Mouse (Mus musculus) natural killer cell, adult 2 months (primary cell): ENCODE data around the gene Antxr2.

Source experiments
- DNase-seq, 2 experiments: peaks; one replicate each; pipeline ENCODE4 v3.0.0; 2022; ENCODE audit warnings: low spot score in 2 of 2

The Antxr2 gene

DNA sequence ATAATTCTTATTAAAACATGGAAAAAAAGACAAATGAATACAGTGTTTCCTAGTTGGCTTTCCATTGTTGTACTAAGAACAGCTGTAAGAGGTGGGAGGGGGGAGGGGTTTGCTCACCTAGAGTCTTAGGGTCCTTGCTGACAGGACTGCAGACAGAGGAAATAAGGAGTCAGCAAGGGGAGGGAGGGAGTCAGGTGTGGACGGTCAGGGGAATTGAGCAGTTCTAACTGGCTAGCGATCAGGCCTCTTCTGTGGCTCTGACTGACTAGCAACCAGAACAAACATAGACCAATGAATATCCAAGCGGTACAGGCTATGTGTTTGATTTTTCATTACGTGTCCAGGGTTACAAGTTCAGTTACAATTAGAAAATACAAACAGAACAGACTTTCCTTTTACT is 35.0 kb downstream of the Antxr2 start:
- no peak for DNase-seq

DNA sequence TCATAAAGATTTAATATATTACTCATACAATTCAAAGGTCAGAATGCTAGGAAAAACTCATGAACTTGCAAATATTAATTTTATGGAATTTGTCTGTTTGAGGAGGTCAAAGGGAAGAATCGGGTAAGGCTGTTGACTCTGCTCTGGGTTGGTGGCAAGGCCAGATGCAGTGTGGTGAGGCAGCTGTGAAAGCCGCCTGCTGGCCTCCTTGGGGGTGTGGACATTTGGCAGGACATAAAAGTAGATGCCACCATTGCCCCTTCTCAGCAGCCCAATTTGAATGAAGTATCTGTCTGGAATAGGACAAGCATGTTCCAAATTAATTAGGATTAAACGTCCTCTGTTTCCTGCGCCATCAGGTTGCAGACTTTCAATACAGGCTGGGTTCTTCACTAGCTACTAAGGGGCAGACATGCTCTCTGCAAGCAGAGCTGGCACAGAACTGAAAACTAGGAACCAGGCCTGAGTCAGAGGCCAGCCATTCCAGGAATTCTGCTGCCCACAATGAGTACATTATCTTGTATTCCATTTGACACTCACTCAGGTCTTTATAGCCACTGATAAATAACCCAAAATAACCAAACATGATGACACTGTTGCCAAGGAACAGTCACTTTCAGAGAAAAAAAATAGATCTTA is 44.1 kb downstream of the Antxr2 start:
- no peak for DNase-seq

DNA sequence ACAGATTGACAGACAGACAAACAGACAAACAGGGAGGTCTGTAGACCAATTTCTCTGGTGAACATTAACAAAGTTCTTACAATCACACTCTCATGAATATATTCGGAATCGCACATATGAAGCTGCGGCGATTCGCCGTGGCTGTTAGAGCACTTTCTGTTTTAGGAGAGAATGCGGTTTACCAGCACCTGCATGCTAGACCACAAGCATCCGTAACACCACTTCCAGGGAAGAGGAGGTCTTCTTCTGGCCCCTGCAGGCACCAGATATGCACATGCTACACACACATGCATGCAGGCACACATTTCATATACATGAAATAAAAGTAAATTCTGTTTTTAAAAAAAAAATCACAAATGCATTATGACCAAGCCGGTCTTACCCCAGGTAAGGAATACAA is 47.5 kb downstream of the Antxr2 start:
- DNase-seq = peak in 1 of 2 experiments; percentile 8

DNA sequence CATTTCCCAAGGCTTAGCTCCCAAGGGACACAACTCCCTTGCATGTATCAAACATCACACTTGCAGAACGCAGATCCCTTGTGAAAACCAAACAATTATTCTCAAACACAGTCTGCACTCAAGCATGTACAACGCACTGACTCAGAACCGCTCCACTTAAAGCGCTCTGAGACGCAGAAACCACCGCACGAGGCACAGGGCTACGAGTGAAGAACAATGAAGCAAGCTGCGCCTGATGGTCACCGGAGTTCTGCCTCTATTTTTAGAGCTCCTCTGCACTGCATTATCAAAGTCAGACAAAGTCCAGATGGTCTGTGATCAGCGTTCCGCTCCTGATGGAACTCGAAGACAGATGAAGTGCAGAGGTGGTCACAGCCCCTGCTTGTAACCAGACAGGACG is 50.4 kb downstream of the Antxr2 start:
- no peak for DNase-seq

DNA sequence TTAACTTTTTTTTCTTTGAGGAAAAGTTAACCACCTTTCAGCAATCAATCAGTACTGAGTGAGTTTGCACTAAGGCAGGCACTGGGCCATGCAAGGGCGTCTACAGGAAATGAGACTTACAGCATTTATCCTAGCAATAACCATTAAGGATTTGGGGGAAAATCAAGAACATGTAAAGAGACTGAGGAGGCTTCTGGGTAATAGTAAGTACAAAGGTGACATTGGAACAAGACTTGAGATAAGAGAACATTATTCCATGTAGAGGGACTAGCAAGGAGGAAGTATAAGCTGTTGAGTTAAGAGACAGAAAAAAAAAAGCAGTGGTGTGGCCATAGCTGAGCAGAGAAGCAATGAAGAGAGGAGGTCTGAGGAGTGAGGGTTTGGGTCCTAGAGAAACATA is 57.5 kb downstream of the Antxr2 start:
- no peak for DNase-seq

DNA sequence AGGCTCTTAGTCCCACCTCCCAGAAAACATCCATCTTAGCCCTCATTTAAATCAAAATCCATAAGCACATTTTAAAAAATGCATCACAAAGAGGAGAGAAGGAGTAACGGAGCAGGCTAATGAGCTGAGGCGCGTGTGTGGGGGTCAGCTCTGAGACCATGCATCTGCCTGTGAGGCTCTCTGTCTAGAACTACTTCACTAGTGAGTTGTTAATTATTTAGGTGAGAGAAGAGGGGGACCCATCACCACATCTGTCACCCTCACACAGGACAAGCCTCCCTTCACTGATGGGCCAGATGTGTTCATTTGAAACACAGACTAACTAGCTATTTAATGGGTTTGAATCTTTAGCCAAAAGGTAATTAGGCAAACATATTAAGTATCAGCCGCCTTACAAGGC is 58.8 kb downstream of the Antxr2 start:
- DNase-seq = no peak

DNA sequence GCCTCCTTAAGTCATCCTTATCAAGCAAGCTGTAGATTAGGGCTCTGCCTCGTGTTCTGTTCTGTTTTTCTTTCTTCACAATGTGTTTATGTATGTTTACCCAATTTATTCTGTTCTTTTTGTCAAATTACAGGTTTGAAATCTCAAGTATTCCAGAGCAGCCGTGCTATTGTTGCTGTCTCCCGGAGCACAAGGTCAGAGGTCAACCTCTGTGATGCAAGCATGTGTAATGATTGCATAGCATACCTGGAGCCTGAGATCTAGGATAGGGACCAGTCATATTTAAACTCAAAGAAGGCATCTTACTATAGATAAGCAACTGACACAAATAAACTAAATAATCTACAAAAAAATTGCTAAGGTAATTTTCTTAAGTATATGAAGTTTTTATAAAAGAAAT is 59.6 kb downstream of the Antxr2 start:
- DNase-seq = no peak

DNA sequence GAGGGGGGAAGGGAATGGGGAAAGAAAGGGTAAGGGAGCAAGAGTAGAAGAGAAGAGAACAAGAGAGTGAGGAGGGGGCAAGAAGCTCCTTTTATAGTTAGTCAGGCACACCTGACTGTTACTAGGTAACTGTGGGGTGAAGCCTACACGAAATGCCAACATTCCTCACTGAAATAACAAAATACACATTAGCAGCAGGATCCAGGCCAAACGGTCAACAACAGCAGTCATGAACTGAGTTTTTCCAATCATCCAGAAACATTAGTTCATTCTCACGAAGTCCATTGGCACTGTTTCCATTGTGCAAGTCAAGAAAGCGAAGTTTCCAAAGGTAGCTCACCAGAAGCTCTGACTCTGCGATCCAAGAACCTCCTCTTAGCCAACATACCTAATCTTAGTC is 63.8 kb downstream of the Antxr2 start:
- no peak for DNase-seq

- DNase-seq = no peak
These were observed 64.7 kb downstream of the Antxr2 start for GRCm38 (mm10) chr5:97966101-97966500.

DNA sequence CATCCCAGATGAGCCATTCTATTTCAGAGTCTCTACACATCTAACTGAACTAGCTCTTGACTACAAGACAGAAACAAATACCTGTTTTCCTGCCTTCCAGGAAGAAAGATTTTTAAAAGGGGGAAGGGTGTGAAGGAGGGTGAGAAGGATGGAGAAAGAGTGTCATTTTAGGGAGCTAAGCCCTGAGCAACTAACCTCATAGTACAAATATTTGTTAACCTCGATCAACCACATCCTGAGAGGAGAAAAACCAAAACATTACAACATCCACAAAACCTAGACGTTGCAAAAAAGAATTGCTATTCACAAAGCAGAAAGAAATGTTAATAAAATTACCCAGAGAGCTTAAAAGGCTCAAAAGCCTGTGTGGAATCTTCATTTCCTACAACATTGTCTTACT is 66.4 kb downstream of the Antxr2 start:
- no peak for DNase-seq

DNA sequence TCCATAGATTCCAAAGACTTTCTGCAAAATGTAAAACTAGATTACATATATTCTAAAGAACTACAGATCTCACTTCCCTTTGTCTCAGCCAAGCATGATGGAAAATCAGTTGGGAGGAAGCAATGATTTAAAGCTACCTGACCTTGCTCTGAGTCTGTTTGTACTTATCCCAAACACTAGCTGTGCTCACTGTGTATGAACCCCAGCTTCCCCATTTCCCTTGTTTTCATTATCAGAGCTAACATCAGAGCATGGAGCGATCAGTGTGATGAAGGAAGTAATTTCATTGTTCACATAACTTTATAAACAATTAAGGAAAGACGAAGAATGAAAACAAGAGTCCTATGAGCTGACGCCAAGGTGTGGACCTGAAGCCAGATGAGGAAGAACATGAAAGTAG is 68.3 kb downstream of the Antxr2 start:
- DNase-seq = no peak

GRCm38 (mm10) chr5:97961786-97962185 is 69.1 kb downstream of the Antxr2 start:
- DNase-seq = no peak

GRCm38 (mm10) chr5:97959651-97960050 is 71.2 kb downstream of the Antxr2 start:
- no peak for DNase-seq

GRCm38 (mm10) chr5:97959010-97959409 is 71.8 kb downstream of the Antxr2 start:
- DNase-seq = no peak

DNA sequence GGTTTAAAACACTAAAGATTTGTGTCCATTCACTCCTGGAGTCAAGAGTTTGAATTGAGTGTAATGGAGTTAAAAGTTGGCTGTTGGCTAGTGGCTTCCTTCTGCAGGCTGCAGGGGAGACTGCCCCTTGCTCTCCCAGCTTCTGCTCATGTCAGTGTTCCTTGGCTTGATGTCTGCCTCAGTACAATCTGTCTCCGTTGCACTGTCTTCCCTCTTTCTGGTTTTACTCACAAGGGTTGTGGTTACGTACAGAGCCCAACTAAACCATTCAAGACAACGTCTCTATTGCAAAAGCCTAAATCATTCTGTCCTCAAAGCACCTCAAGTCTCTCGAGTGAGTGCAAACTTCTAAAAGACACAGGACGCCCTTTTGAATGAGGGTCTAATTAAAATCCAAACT is 73.3 kb downstream of the Antxr2 start:
- DNase-seq = no peak

- no peak for DNase-seq
These were observed 76.6 kb downstream of the Antxr2 start for GRCm38 (mm10) chr5:97954193-97954772.

- DNase-seq = no peak
These were observed 77.5 kb downstream of the Antxr2 start for GRCm38 (mm10) chr5:97953241-97953920.

- DNase-seq = no peak
These were observed 83.6 kb downstream of the Antxr2 start for GRCm38 (mm10) chr5:97947261-97947660.

GRCm38 (mm10) chr5:97946236-97946635 is 84.6 kb downstream of the Antxr2 start:
- no peak for DNase-seq

DNA sequence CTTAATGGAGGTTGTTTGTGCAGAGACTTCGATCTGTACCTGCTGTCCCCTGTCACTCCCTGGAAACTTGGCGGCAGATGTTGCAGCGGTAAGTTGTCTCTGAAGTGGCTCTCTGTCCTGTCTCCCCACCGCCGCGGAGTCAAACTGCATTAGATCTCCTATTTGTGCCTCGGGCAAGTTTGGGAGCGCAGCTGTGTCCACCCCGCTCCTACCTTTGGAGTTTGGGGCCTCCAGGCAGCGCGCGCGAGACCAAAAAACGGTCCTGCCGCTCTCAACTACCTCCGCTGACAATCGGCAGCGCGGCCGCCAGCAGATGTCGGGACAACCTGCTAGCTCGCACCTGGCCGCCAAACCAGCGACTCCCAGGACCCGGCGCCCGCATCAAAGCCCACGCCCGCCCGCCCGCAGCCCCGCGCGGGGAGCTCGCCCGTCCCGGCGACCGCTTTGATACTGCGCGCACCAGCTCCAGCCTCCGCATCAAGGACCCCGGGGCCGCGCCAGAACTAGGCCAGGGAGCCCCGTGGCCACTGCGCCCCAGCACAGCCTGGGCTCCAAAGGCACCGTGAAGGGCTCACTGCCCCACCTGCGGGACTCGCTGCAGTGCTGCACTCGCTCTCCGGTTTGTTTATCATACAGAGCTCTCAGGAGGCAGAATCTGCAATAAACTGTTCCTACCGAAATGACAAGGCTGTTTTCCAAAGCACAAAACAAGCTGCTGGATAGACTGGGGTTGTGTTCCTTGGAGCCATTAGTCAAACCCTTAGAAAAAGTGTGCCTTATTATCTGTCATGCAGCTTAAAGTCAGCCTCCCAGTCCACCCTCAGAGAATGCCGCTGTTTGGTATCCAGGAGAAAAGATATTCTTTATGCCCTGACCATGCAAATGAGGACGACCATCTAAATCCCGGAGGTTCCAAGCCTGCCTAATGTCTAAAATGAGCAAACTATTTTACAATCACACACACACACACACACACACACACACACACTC is 95.4 kb downstream of the Antxr2 start:
- peak in 1 of 2 experiments; percentile 4 for DNase-seq

DNA sequence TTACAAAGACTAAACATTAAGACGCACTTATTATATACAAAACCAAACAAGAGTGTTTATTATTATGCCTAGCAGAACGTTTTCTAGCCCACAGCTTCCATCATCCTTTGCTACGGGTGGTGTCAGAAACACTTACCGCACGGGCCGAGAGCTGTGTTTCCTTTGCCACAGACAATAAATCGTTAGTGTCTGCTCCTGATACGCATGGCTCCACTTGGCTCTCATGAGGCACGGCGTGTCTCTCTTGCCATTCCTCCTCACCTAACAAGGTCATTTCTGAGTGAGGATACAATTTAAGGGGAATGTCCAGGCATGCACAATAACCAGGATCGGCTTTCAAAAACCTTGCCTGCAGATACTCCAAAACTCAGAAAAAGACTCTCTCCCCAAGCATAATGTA is 113.2 kb downstream of the Antxr2 start:
- DNase-seq = no peak

DNA sequence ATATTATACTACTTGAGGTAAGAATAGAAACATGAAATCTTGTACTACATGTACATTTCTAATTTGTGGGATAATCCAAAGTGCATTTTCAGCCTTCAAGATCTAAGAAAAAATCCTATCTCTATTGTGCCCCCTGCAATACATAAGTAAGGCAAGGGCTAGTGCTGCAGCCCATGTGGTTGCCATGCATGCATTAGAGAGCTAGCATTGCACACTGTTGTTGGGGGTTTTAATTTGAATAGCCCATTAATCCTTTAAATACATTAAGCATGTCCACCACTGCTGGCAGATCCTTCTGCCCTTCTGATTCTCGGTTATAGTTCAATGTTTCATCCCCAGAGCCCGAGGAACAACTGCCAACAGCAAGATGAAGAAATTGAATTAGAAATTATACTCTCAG is 116.0 kb downstream of the Antxr2 start:
- DNase-seq = no peak
